Mouse (Mus musculus) gastrocnemius, postnatal 14 days (tissue): Measurements from ENCODE around the gene Crtac1. TPM values are rescaled to one million over a fixed set of nuclear protein-coding genes. Genes with fewer than 3 reads are reported as not detected.
A peak's percentile ranks its signal among the peaks of the same experiment; 100 is the strongest.

Source experiments
- DNase-seq: peaks from one replicate; pipeline ENCODE4 v3.0.0; 2021; ENCODE audit warnings: mixed read lengths
- intact Hi-C: fragments of 180-260 bp; cut with DNase I; formaldehyde crosslinking; loops from one replicate; pipeline ENCODE4 v1.15.1; 2025; ENCODE audit warnings: low total_unique reads
- long read RNA-seq, 2 experiments: library from polyadenylated mRNA; stranded (forward); transcript quantifications; one replicate each; pipeline ENCODE4 v2.0.0; 2021
- total RNA-seq, 2 experiments: library from RNA; stranded (reverse); gene quantifications; 2 replicates each; pipeline ENCODE4 v1.2.3; 2021

The Crtac1 gene
- total RNA-seq = under 1 TPM; 0.45 to 0.58 TPM
- long read RNA-seq, experiment 1 = 0 reads
- long read RNA-seq, experiment 2 = 0 reads

- DNase-seq = no peak
- intact Hi-C loops = no loop called here
Observed at GRCm38 (mm10) chr19:42431485-42432190, at the start of gene Crtac1. Gene Crtac1, minus strand, starts transcription at chr19:42431783.

- intact Hi-C loops = no loop called here
Observed at GRCm38 (mm10) chr19:42478303-42478702, 46.7 kb upstream of the Crtac1 start.

GRCm38 (mm10) chr19:42477769-42478168, 46.2 kb upstream of the Crtac1 start:
- no peak for DNase-seq
- intact Hi-C loops = no loop called here

More at GRCm38 (mm10) chr19:42478303-42478702, 46.7 kb upstream of the Crtac1 start:
- DNase-seq = no peak

- intact Hi-C loops = no loop called here
- no peak for DNase-seq
Observed at GRCm38 (mm10) chr19:42472831-42473230, 41.2 kb upstream of the Crtac1 start.

GRCm38 (mm10) chr19:42471571-42471970, 40.0 kb upstream of the Crtac1 start:
- intact Hi-C loops = no loop called here
- DNase-seq = no peak

- peak; percentile 29 for DNase-seq
- intact Hi-C loops = no loop called here
Observed at GRCm38 (mm10) chr19:42461851-42462250, 30.3 kb upstream of the Crtac1 start.

GRCm38 (mm10) chr19:42461353-42461752, 29.8 kb upstream of the Crtac1 start:
- no peak for DNase-seq
- intact Hi-C loops = no loop called here

- DNase-seq = no peak
- intact Hi-C loops = no loop called here
Observed at GRCm38 (mm10) chr19:42459512-42459911, 27.9 kb upstream of the Crtac1 start.

GRCm38 (mm10) chr19:42454481-42455236, 23.1 kb upstream of the Crtac1 start:
- DNase-seq = no peak
- intact Hi-C loops = no loop called here

- intact Hi-C loops = no loop called here
- DNase-seq = no peak
Observed at GRCm38 (mm10) chr19:42454006-42454405, 22.4 kb upstream of the Crtac1 start.

- intact Hi-C loops = no loop called here
- no peak for DNase-seq
Observed at GRCm38 (mm10) chr19:42452539-42452938, 21.0 kb upstream of the Crtac1 start.

GRCm38 (mm10) chr19:42448539-42448938, 17.0 kb upstream of the Crtac1 start:
- no peak for DNase-seq
- intact Hi-C loops = no loop called here

GRCm38 (mm10) chr19:42443887-42444409, 12.4 kb upstream of the Crtac1 start:
- intact Hi-C loops = no loop called here
- no peak for DNase-seq

- intact Hi-C loops = no loop called here
- no peak for DNase-seq
Observed at GRCm38 (mm10) chr19:42443266-42443665, 11.7 kb upstream of the Crtac1 start.

GRCm38 (mm10) chr19:42442246-42443197, 10.9 kb upstream of the Crtac1 start:
- intact Hi-C loops = no loop called here
- no peak for DNase-seq

GRCm38 (mm10) chr19:42440089-42440488, 8.5 kb upstream of the Crtac1 start:
- intact Hi-C loops = no loop called here

GRCm38 (mm10) chr19:42439353-42439752, 7.8 kb upstream of the Crtac1 start:
- no peak for DNase-seq
- intact Hi-C loops = no loop called here

More at GRCm38 (mm10) chr19:42440089-42440488, 8.5 kb upstream of the Crtac1 start:
- no peak for DNase-seq

- no peak for DNase-seq
- intact Hi-C loops = no loop called here
Observed at GRCm38 (mm10) chr19:42435621-42436020, 4.0 kb upstream of the Crtac1 start.

GRCm38 (mm10) chr19:42432761-42433160, 1.2 kb upstream of the Crtac1 start:
- intact Hi-C loops = no loop called here
- DNase-seq = no peak
